Mouse (Mus musculus): ENCODE measurements around the gene Ano10. TPM values are rescaled to one million over a fixed set of nuclear protein-coding genes. Genes with fewer than 3 reads are reported as not detected.

Ano10 gene
- polyA plus RNA-seq, 1 experiment, result not detected

GRCm38 (mm10) chr9:122188724-122189123, 105.5 kb downstream of the Ano10 start:
- 75% methylated on average over 1 of the region's 1 CpGs for WGBS
- H3K4me1 ChIP-seq (ENCODE audit: control insufficient read depth, insufficient read depth, low read length), result peaks cover 21% of the 10 kb centered on the region
- no peak overlapping the region for H3K27ac ChIP-seq (ENCODE audit: insufficient read depth, low read depth, low read length)
- no peak overlapping the region for H3K4me3 ChIP-seq (ENCODE audit: insufficient read depth, low read depth, low read length)
- no peak for TF ChIP-seq CTCF (IDR thresholded peaks at IDR 0.05; ENCODE audit: insufficient read depth, low read depth, low read length)

- H3K4me3 ChIP-seq (ENCODE audit: insufficient read depth, low read depth, low read length), result no peak overlapping the region
- TF ChIP-seq POLR2A (IDR thresholded peaks at IDR 0.05; ENCODE audit: insufficient read depth, low read depth, low read length), result no peak
- no peak for TF ChIP-seq CTCF (IDR thresholded peaks at IDR 0.05; ENCODE audit: insufficient read depth, low read depth, low read length)
- no peak overlapping the region; the same call in 1 of the 2 replicates for H3K27ac ChIP-seq (ENCODE audit: insufficient read depth, low read depth, low read length)
- 86% methylated on average over 7 of the region's 7 CpGs for WGBS
- H3K4me1 ChIP-seq (ENCODE audit: control insufficient read depth, insufficient read depth, low read length), result peaks cover 28% of the 10 kb centered on the region
Measured at GRCm38 (mm10) chr9:122187451-122187921, 106.7 kb downstream of the Ano10 start.

GRCm38 (mm10) chr9:122186643-122187226, 107.5 kb downstream of the Ano10 start:
- TF ChIP-seq POLR2A (IDR thresholded peaks at IDR 0.05; ENCODE audit: insufficient read depth, low read depth, low read length) (no peak), CTCF (IDR thresholded peaks at IDR 0.05; ENCODE audit: insufficient read depth, low read depth, low read length) (no peak)
- Histone ChIP-seq H3K4me3 (ENCODE audit: insufficient read depth, low read depth, low read length) (no peak overlapping the region), H3K27ac (ENCODE audit: insufficient read depth, low read depth, low read length) (no peak overlapping the region), H3K4me1 (ENCODE audit: control insufficient read depth, insufficient read depth, low read length) (peaks cover 28% of the 10 kb centered on the region)
- WGBS, result 75% methylated on average over 1 of the region's 1 CpGs

GRCm38 (mm10) chr9:122185953-122186352, 108.3 kb downstream of the Ano10 start:
- WGBS, result 86% methylated on average over 6 of the region's 6 CpGs

GRCm38 (mm10) chr9:122185061-122185460, 109.2 kb downstream of the Ano10 start:
- 18% methylated on average over 2 of the region's 2 CpGs for WGBS
- no peak for TF ChIP-seq CTCF (IDR thresholded peaks at IDR 0.05; ENCODE audit: insufficient read depth, low read depth, low read length)
- TF ChIP-seq POLR2A (IDR thresholded peaks at IDR 0.05; ENCODE audit: insufficient read depth, low read depth, low read length), result no peak
- H3K4me3 ChIP-seq (ENCODE audit: insufficient read depth, low read depth, low read length), result no peak overlapping the region
- no peak overlapping the region for H3K27ac ChIP-seq (ENCODE audit: insufficient read depth, low read depth, low read length)
- H3K4me1 ChIP-seq (ENCODE audit: control insufficient read depth, insufficient read depth, low read length), result peaks cover 33% of the 10 kb centered on the region

More at GRCm38 (mm10) chr9:122185953-122186352, 108.3 kb downstream of the Ano10 start:
- Histone ChIP-seq H3K27ac (ENCODE audit: insufficient read depth, low read depth, low read length) (no peak overlapping the region), H3K4me3 (ENCODE audit: insufficient read depth, low read depth, low read length) (no peak overlapping the region), H3K4me1 (ENCODE audit: control insufficient read depth, insufficient read depth, low read length) (peaks cover 31% of the 10 kb centered on the region)
- TF ChIP-seq CTCF (IDR thresholded peaks at IDR 0.05; ENCODE audit: insufficient read depth, low read depth, low read length) (no peak), POLR2A (IDR thresholded peaks at IDR 0.05; ENCODE audit: insufficient read depth, low read depth, low read length) (no peak)

GRCm38 (mm10) chr9:122184329-122184728, 109.9 kb downstream of the Ano10 start:
- Histone ChIP-seq H3K27ac (ENCODE audit: insufficient read depth, low read depth, low read length) (no peak overlapping the region), H3K4me3 (ENCODE audit: insufficient read depth, low read depth, low read length) (no peak overlapping the region), H3K4me1 (ENCODE audit: control insufficient read depth, insufficient read depth, low read length) (peaks cover 39% of the 10 kb centered on the region)
- TF ChIP-seq POLR2A (IDR thresholded peaks at IDR 0.05; ENCODE audit: insufficient read depth, low read depth, low read length) (no peak), CTCF (IDR thresholded peaks at IDR 0.05; ENCODE audit: insufficient read depth, low read depth, low read length) (no peak)
- WGBS, result 89% methylated on average over 3 of the region's 3 CpGs

GRCm38 (mm10) chr9:122183074-122183473, 111.1 kb downstream of the Ano10 start:
- H3K4me3 ChIP-seq (ENCODE audit: insufficient read depth, low read depth, low read length), result no peak overlapping the region
- no peak overlapping the region for H3K27ac ChIP-seq (ENCODE audit: insufficient read depth, low read depth, low read length)
- TF ChIP-seq POLR2A (IDR thresholded peaks at IDR 0.05; ENCODE audit: insufficient read depth, low read depth, low read length) (no peak), CTCF (IDR thresholded peaks at IDR 0.05; ENCODE audit: insufficient read depth, low read depth, low read length) (no peak)
- 72% methylated on average over 4 of the region's 4 CpGs for WGBS
- peaks cover 48% of the 10 kb centered on the region for H3K4me1 ChIP-seq (ENCODE audit: control insufficient read depth, insufficient read depth, low read length)

GRCm38 (mm10) chr9:122180105-122180504, 114.1 kb downstream of the Ano10 start:
- no peak for TF ChIP-seq CTCF (IDR thresholded peaks at IDR 0.05; ENCODE audit: insufficient read depth, low read depth, low read length)
- no peak for TF ChIP-seq POLR2A (IDR thresholded peaks at IDR 0.05; ENCODE audit: insufficient read depth, low read depth, low read length)
- Histone ChIP-seq H3K27ac (ENCODE audit: insufficient read depth, low read depth, low read length) (peak overlapping the region; percentile 9; the same call in 1 of the 2 replicates), H3K4me3 (ENCODE audit: insufficient read depth, low read depth, low read length) (no peak overlapping the region), H3K4me1 (ENCODE audit: control insufficient read depth, insufficient read depth, low read length) (peaks cover 38% of the 10 kb centered on the region)
- WGBS, result 83% methylated on average over 3 of the region's 3 CpGs

- peak overlapping the region; percentile 94 for H3K27ac ChIP-seq (ENCODE audit: insufficient read depth, low read depth, low read length)
- TF ChIP-seq CTCF (IDR thresholded peaks at IDR 0.05; ENCODE audit: insufficient read depth, low read depth, low read length), result no peak
- TF ChIP-seq POLR2A (IDR thresholded peaks at IDR 0.05; ENCODE audit: insufficient read depth, low read depth, low read length), result no peak
- no peak overlapping the region for H3K4me3 ChIP-seq (ENCODE audit: insufficient read depth, low read depth, low read length)
- peaks cover 34% of the 10 kb centered on the region for H3K4me1 ChIP-seq (ENCODE audit: control insufficient read depth, insufficient read depth, low read length)
- WGBS, result 32% methylated on average over 4 of the region's 4 CpGs
Measured at GRCm38 (mm10) chr9:122178427-122178826, 115.8 kb downstream of the Ano10 start.

Data from olfactory bulb, adult 2 months (tissue).